Mouse (Mus musculus) ovary, postnatal 10 days (tissue): ENCODE results near the gene Dlgap1.

Experiments
- DNase-seq: peaks from one replicate; pipeline ENCODE4 v3.0.0; 2022; ENCODE audit warnings: low spot score

Dlgap1 gene

DNA sequence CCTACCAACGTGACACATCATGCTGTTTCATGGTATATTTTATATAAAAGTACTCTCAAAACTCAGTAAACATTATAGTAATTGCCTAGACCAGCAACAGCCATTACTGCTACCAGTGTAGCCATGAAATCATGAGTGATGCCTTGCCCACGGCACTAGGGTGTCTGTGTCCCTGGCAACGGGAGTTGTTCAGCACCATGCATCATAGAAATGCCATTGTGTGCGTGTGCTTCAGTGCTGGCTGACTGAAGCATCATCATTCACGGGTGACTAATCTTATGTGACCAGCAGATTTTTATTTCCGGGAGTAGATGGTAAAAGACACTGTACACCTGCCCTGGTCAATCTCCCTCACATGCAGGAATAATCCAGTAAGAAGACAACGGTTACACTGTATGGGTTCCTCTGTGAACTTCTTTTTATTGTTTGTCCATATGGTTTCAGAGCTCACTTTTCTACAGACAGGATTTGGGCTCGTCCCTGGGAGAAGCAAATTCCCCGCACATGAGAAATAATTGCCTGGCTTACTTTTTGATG, 203.7 kb downstream of the Dlgap1 start:
- DNase-seq, result no peak

DNA sequence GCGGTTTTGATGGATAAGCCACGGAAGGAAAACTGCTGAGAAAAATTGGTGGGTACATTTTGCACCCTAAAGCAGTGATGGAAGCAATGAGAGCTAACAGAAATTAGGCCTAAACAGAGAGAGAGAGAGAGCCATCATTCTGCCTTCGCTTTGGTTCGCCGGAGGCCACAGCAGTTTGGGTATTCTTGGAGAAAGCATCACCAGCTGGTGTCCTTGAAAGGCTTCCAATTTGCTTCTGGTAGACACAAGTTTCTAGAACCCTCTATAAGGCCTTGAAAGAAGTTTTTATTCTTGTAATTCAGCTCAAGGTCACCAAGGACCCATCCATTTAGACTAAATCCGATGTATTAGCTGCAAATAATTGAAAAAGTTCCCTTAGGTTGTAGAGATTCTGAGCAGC, 205.0 kb downstream of the Dlgap1 start:
- no peak for DNase-seq

GRCm38 (mm10) chr17:70191228-70191627, 222.4 kb downstream of the Dlgap1 start:
- no peak for DNase-seq

DNA sequence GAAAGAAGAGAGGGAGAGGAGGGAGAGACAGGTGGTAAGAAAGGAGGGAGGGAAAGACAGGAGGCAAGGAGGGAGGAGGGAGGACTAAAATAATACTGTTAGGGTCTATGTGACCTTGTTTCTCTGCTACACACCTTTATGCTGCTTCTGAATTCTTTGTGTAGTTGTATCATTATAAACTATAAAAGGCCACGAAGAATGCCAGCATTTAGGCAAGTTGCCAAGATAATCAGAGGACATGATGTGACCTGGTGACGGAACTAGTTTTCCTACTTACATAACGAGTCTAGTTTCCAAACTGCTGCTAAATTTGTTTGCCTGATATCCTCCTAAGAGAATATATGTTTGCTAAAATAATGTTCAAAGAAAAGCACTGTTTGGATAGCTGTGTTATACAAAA, 254.0 kb downstream of the Dlgap1 start:
- no peak for DNase-seq

GRCm38 (mm10) chr17:70247342-70247741, 278.5 kb downstream of the Dlgap1 start:
- no peak for DNase-seq

DNA sequence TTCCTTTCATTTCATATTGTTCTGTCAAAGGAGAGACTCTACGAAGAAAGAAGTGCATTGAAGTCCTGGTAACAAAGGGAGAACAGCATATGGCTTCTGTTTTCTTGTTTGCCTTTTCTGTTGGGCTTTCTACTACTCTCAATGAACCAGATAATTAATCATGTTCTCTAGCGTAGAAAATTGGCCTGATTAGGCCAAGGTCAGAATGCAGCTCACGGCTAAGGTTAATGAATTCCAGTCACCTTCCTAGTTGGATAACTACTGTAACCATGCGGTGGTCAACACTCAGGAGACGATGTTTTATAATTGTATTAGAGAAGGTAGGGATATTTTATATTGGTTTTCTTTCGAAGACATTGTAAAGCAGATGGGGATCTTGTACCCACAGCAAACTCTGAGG, 279.4 kb downstream of the Dlgap1 start:
- DNase-seq, result no peak

DNA sequence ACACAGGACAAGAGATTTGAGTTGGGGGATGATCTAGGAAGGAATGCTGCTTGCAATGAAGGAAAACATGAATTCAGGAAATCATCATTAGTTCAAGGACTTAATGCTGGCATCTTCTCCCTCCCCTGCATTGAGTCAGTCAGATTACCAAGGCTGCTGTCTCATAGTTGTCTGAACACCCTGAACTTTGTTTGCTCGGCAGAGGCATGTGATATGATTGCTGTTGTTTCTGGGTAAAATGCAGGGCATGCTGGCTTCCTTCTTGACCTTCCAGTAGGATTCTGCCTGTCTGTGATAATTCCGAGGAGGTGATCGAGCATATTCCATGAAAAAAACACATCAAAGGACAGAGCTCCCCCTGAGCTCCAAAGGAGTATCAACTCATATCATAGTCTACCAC, 283.6 kb downstream of the Dlgap1 start:
- DNase-seq, result no peak

DNA sequence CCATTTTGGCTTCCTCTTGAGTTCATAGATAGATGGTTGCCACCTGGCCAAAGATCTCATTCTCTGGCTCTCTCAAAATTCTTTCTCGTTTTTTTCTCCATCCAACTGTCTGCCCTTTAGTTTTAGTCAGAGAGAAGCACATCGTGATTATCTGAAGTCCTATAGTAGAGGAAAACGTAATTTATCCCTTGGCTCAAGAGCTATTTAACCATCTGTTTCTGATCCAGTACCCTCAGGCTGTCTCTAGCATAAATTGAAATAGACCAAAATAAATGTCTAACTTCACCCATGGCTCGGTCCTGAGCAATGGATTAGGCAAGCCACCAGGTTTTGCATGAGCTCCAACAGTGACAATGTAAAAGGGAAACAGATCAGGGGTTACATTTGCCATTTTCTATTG, 287.5 kb downstream of the Dlgap1 start:
- DNase-seq, result no peak

- no peak for DNase-seq
These were observed 294.3 kb downstream of the Dlgap1 start for GRCm38 (mm10) chr17:70263156-70263555.

GRCm38 (mm10) chr17:70272125-70272524, 303.3 kb downstream of the Dlgap1 start:
- DNase-seq, result no peak

DNA sequence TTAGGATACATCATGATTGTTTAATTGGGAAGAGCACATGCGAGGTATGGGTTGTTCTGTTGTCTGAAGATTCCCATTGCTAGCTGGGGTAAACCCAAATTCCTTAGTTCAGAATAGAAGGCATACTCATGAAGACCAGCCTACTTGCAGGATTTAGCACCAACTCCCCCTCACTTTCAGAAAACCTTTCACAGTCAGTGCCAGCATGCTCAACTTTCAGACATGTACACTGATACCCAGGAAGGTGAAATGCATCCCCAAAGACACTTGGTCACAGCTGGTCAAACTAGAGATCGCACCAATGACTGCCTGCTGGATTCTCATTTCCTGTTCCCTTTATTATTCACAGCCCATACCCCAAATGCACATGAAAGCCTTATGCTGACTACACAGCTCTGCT, 318.8 kb downstream of the Dlgap1 start:
- no peak for DNase-seq

DNA sequence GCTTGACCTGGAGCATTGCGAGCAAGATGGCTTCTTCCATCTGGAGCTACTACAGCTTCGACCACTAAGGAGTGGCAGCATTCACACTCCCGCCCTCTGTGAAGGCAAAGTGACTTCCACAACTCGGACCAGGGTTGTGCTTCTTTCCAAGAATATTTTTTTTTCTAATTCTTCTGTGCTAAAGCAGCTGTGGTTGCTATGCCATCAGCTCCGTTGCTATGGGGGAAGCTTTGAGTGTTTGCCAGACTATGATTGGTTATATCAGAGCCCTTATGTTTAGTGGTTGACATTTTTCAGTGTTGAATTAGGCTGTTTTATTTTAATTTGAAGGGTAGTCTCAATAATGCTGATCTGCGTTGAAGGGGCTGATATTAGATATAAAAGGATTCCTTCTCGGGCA, 325.2 kb downstream of the Dlgap1 start:
- DNase-seq, result no peak

GRCm38 (mm10) chr17:70301941-70302478, 333.1 kb downstream of the Dlgap1 start:
- DNase-seq, result no peak

DNA sequence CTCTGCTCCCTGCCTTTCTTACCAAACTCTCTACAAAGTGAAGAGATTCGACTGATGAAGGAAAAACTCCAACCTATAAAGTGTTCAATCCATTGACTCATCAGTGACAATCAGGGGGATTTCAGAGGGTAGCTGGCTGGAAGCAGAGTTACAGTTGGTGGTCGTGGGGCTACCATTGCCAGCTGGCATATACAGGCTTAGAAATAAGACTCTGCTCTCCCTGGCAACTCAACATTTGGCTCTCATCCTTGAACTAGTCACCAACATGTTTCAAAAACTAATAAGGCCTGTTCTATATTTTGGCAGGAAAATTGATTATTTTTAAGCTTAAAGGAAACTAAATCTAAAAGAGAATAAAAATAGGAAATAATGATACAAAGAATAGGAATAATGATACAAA, 333.8 kb downstream of the Dlgap1 start:
- no peak for DNase-seq

DNA sequence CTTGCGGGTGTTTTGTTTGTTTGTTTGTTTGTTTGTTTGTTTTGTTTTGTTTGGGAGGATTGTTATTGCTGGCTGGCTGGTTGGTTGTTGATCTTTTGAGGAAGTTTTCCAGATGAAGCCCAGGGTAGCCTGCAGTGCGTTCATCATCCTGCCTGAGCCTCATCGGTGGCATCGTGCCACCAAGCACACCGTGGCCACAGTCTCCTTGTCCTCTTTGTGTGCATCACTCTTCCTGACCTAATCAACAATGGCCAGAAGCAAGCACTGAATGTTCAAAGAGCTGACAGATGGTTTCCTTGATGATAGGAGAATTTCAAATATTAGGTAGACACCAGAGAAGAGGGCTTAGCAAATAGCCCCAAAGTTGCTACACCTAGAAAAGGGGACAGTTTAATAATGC, 336.1 kb downstream of the Dlgap1 start:
- DNase-seq, result no peak

DNA sequence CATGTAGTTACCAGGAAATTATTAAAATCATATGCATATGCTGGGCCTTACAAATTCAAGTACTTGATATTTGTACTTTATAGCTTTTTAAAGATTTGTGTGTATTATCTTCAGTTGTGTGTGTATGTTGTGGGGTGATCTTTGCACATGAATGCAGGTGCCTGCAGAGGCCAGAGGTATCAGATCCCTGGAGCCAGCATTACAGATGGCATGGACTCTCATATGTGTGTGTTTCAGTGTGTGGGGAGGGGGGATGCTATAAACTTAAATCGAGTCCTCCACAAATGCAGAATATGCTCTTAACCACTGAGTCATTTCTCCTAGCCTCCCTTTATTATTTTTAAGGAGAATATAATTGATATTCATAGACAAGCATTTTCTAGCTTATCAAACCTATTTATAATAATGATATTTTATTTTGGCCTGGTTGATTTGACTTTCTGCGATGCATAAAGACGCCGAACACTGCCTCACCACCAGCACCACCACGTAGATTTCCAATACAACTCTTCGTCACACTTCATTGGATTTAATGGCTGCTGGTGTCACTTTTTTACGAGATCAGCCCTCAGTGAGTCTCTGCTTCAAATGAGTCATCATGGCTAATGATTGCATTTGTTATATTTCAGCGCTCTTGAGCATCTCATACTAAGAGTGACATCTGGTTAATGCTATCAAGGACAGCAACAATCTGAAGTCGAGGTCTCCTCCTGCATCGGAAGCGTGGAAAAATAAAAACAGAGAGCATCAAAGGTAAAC, 338.7 kb downstream of the Dlgap1 start:
- DNase-seq, result no peak

GRCm38 (mm10) chr17:70308364-70309231, 339.7 kb downstream of the Dlgap1 start:
- no peak for DNase-seq

GRCm38 (mm10) chr17:70316327-70316726, 347.5 kb downstream of the Dlgap1 start:
- no peak for DNase-seq

GRCm38 (mm10) chr17:70317779-70318178, 348.9 kb downstream of the Dlgap1 start:
- DNase-seq, result no peak

GRCm38 (mm10) chr17:70321976-70322375, 353.1 kb downstream of the Dlgap1 start:
- no peak for DNase-seq

GRCm38 (mm10) chr17:70333440-70333839, 364.6 kb downstream of the Dlgap1 start:
- DNase-seq, result no peak

DNA sequence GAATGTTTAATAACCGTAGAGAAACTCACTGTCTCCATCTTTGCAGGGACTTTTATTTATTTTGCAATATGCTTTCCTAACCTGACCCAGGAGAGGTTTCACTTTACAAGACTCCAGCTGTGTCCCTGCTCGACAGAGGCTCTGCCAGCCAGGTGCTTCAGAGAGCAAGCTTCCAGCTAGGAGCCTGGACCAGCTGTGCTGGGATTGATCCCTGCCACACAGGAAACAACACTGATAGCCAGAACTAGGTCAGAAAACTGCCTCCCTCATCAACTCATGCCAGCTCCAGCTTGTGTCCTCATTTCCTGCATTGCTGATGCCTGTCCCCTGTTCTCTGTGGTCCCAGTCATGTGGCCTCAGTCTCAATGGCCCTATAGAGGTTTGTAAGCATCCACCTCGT, 365.3 kb downstream of the Dlgap1 start:
- DNase-seq, result no peak

GRCm38 (mm10) chr17:70339821-70340220, 370.9 kb downstream of the Dlgap1 start:
- no peak for DNase-seq
